11 mouse cellular contexts compared by ENCODE assay signal in genomic region chr13:99184155-99184886, GRCm38 (mm10). TPM values are rescaled to one million over a fixed set of nuclear protein-coding genes. Genes with fewer than 3 reads are reported as not detected.
DNase-seq lines count a peak whose midpoint lies in the region; ATAC-seq and TF ChIP-seq lines count a peak whose summit lies in the region.
"Had no signal": no experiment of that assay in that cellular context is flagged by ENCODE, and none has a peak within 500 bp of the region (broad histone marks: within the 10 kb centered on the region; RNA-seq: fewer than 3 reads in every experiment).

TSS of gene Zfp366 (plus strand) at chr13:99184823.

- no peak for DNase-seq in heart, embryonic 10.5 days (ENCODE audit: low spot score)
- no peak for DNase-seq in heart, adult 9 months (ENCODE audit: low spot score in 2 of 2)
- DNase-seq in spleen, adult 2 months (ENCODE audit: low read depth in 1 of 2, low spot score in 2 of 2) = no peak
- DNase-seq in spleen, adult 12 weeks (ENCODE audit: low spot score) = no peak
- DNase-seq in limb, embryonic 10.5 days (ENCODE audit: low spot score) = no peak
- no peak for DNase-seq in stomach, postnatal 0 days (ENCODE audit: low spot score)
- DNase-seq in right cerebral cortex, adult 2 months (ENCODE audit: low spot score in 2 of 2) = no peak
- no peak for DNase-seq in cerebellum, postnatal 25 days
- DNase-seq: cerebellum, adult 9-10 months; kidney, adult 18-20 months had no signal

- H3K36me3 ChIP-seq in heart, embryonic 10.5 days = no peaks in the 10 kb centered on the region
- H3K36me3 ChIP-seq in spleen, adult 2 months (ENCODE audit: control insufficient read depth, insufficient read depth, low read length) = no peaks in the 10 kb centered on the region
- H3K36me3 ChIP-seq in limb, embryonic 10.5 days = no peaks in the 10 kb centered on the region
- H3K36me3 ChIP-seq in stomach, postnatal 0 days (ENCODE audit: control insufficient read depth, insufficient read depth, low read length) = no peaks in the 10 kb centered on the region

- TF ChIP-seq POLR2A in spleen, adult 2 months (IDR thresholded peaks at IDR 0.05; ENCODE audit: low read depth, low read length) = no peak

- peaks cover 26% of the 10 kb centered on the region for H3K4me1 ChIP-seq in heart, embryonic 10.5 days
- H3K4me1 ChIP-seq in spleen, adult 2 months (ENCODE audit: control insufficient read depth, insufficient read depth, insufficient read length) = no peaks in the 10 kb centered on the region
- H3K4me1 ChIP-seq in limb, embryonic 10.5 days = peaks cover 5% of the 10 kb centered on the region; the same call in 1 of the 2 replicates
- H3K4me1 ChIP-seq in stomach, postnatal 0 days (replicated peaks; ENCODE audit: control insufficient read depth, insufficient read depth) = no peaks in the 10 kb centered on the region; the same call in 1 of the 2 replicates

- no peak within 1 kb of the TSS for H3K4me3 ChIP-seq in heart, embryonic 10.5 days
- H3K4me3 ChIP-seq in spleen, adult 2 months (ENCODE audit: extremely low read depth, insufficient read depth, insufficient read length) = peak within 1 kb of the TSS; percentile 43
- 0 out of 2 replicates have a peak within 1 kb of the TSS, but pooled peaks have one; percentile 9 for H3K4me3 ChIP-seq in limb, embryonic 10.5 days
- no peak within 1 kb of the TSS for H3K4me3 ChIP-seq in stomach, postnatal 0 days (ENCODE audit: low read depth, low read length)

- H3K4me2 ChIP-seq in stomach, postnatal 0 days (replicated peaks; ENCODE audit: low read depth) = no peak within 1 kb of the TSS

- no peaks in the 10 kb centered on the region for H3K9me3 ChIP-seq in heart, embryonic 10.5 days
- no peaks in the 10 kb centered on the region for H3K9me3 ChIP-seq in limb, embryonic 10.5 days (replicated peaks)
- H3K9me3 ChIP-seq in stomach, postnatal 0 days (ENCODE audit: control insufficient read depth, low read length) = no peaks in the 10 kb centered on the region

- 50% methylated on average over 11 of the region's 11 CpGs for WGBS in heart, embryonic 10.5 days
- 39% methylated on average over 11 of the region's 11 CpGs for WGBS in spleen, adult 2 months
- 66% methylated on average over 11 of the region's 11 CpGs for WGBS in limb, embryonic 10.5 days
- 43% methylated on average over 11 of the region's 11 CpGs for WGBS in stomach, postnatal 0 days

- TF ChIP-seq CTCF in spleen, adult 2 months (IDR thresholded peaks at IDR 0.05; ENCODE audit: extremely low read depth, insufficient read depth, insufficient read length, insufficient replicate concordance) = no peak
- no peak for TF ChIP-seq CTCF in stomach, postnatal 0 days (IDR thresholded peaks at IDR 0.05; ENCODE audit: low read depth)

- ATAC-seq in stomach, postnatal 0 days (ENCODE audit: low FRiP score, low TSS enrichment) = no peak
- ATAC-seq: activated CD4-positive, CD25-positive, alpha-beta regulatory T cell, adult 4 months had no signal

- H3K27me3 ChIP-seq in heart, embryonic 10.5 days (ENCODE audit: insufficient read depth, poor library complexity, severe bottlenecking) = no peaks in the 10 kb centered on the region
- H3K27me3 ChIP-seq in spleen, adult 2 months (ENCODE audit: control insufficient read depth, insufficient read depth, low read length) = no peaks in the 10 kb centered on the region
- H3K27me3 ChIP-seq in limb, embryonic 10.5 days (ENCODE audit: low read depth, poor library complexity, severe bottlenecking) = no peaks in the 10 kb centered on the region
- no peaks in the 10 kb centered on the region for H3K27me3 ChIP-seq in stomach, postnatal 0 days (ENCODE audit: control insufficient read depth, insufficient read depth, low read length)

- TF ChIP-seq EP300 in stomach, postnatal 0 days (optimal IDR thresholded peaks at IDR 0.05) = no peak

- H3K27ac ChIP-seq in heart, embryonic 10.5 days = peak within 1 kb of the TSS; percentile 79
- H3K27ac ChIP-seq in spleen, adult 2 months (ENCODE audit: insufficient read depth, low read length) = peak within 1 kb of the TSS; percentile 75
- H3K27ac ChIP-seq in limb, embryonic 10.5 days = no peak within 1 kb of the TSS
- H3K27ac ChIP-seq in stomach, postnatal 0 days (replicated peaks) = 0 out of 2 replicates have a peak within 1 kb of the TSS, but pooled peaks have one; percentile 14

- H3K9ac ChIP-seq in stomach, postnatal 0 days (ENCODE audit: low read length) = no peak within 1 kb of the TSS

RNA-seq across cellular contexts. Expression of gene Zfp366, which starts in this region (rescaled TPM):
- polyA plus RNA-seq in heart, embryonic 10.5 days (2016; fragmentation: Nextera tagmentation; extraction: Ambion mirVana) = 0.10 and 0.14 TPM in 2 replicates
- 6.1 and 9.0 TPM in 2 replicates for polyA plus RNA-seq in spleen, adult 2 months (2012; rRNA removed)
- 0.36 and 0.50 TPM in 2 replicates for polyA plus RNA-seq in limb, embryonic 10.5 days (2016; fragmentation: Nextera tagmentation; extraction: Ambion mirVana)
- polyA plus RNA-seq in stomach, postnatal 0 days (2015; fragmentation: Nextera tagmentation; extraction: Ambion mirVana) = 0.25 and 0.33 TPM in 2 replicates
- polyA plus RNA-seq: activated CD4-positive, CD25-positive, alpha-beta regulatory T cell, adult 4 months had no signal

Comparison
In these comparisons a context has a peak if more than half of its experiments do, and no peak if none do; other contexts are left out.
1. H3K4me3 ChIP-seq: peak in spleen, adult 2 months (single experiment) and limb, embryonic 10.5 days (single experiment); none in heart, embryonic 10.5 days (single experiment) and stomach, postnatal 0 days (single experiment).